Mouse (Mus musculus) ES-E14 (cell line): ENCODE measurements around the gene Spata1. TPM values are rescaled to one million over a fixed set of nuclear protein-coding genes. Genes with fewer than 3 reads are reported as not detected.

Experiments used
- DNase-seq: peaks from one replicate; pipeline ENCODE4 v3.0.0-alpha.2; 2013; ENCODE audit warnings: low read depth, low spot score
- H3K27ac ChIP-seq: 2 replicates; pipeline ENCODE4 v1.5.1; 2012; ENCODE audit warnings: low read depth, mild to moderate bottlenecking, low read length, moderate library complexity, mixed read lengths; ENCODE audit not compliant: poor library complexity, insufficient read depth, severe bottlenecking
- H3K36me3 ChIP-seq: 2 replicates; pipeline ENCODE4 v1.6.1; 2012; ENCODE audit warnings: mild to moderate bottlenecking, low read length, moderate library complexity, mixed read lengths; ENCODE audit not compliant: control insufficient read depth, poor library complexity, insufficient read depth, severe bottlenecking
- H3K4me1 ChIP-seq, 2 experiments: fragments of 150-350 bp in 1 of 2; sonication (generic) in 1 of 2; 2 replicates each; pipeline ENCODE4 v1.6.1; 2012; ENCODE audit warnings: low read length in 2 of 2, mild to moderate bottlenecking in 1 of 2, mixed read lengths in 1 of 2; ENCODE audit not compliant: control insufficient read depth in 2 of 2, insufficient read depth in 2 of 2, poor library complexity in 1 of 2
- H3K4me3 ChIP-seq, 2 experiments: fragments of 150-350 bp in 1 of 2; sonication (generic) in 1 of 2; 2 replicates each; pipeline ENCODE4 v1.5.1; 2012; ENCODE audit warnings: low read length in 2 of 2, low read depth in 1 of 2, mild to moderate bottlenecking in 1 of 2, mixed read lengths in 1 of 2; ENCODE audit not compliant: insufficient read depth in 1 of 2, poor library complexity in 1 of 2, severe bottlenecking in 1 of 2
- H3K9ac ChIP-seq: 2 replicates; pipeline ENCODE4 v1.6.1; 2012; ENCODE audit warnings: low read depth, mild to moderate bottlenecking, low read length, mixed read lengths; ENCODE audit not compliant: poor library complexity, insufficient read depth, severe bottlenecking
- H3K9me3 ChIP-seq: fragments of 150-350 bp; sonication (generic); 2 replicates; pipeline ENCODE4 v1.6.1; 2012; ENCODE audit warnings: low read depth, mild to moderate bottlenecking, low read length; ENCODE audit not compliant: control insufficient read depth, insufficient read depth
- CHD2 ChIP-seq: IDR thresholded peaks from 2 replicates; pipeline ENCODE4 v1.6.1; 2014; ENCODE audit warnings: mild to moderate bottlenecking, low read depth, low read length, inconsistent platforms
- HCFC1 ChIP-seq: IDR thresholded peaks from 2 replicates; pipeline ENCODE4 v1.6.1; 2012; ENCODE audit warnings: low read length, inconsistent platforms, borderline replicate concordance; ENCODE audit not compliant: insufficient read depth
- MAFK ChIP-seq: IDR thresholded peaks from 2 replicates; pipeline ENCODE4 v1.6.1; 2014; ENCODE audit warnings: mild to moderate bottlenecking, low read depth, low read length, inconsistent platforms; ENCODE audit not compliant: insufficient read depth
- ZC3H11A ChIP-seq: IDR thresholded peaks from 2 replicates; pipeline ENCODE4 v1.6.1; 2012; ENCODE audit warnings: low read depth, mild to moderate bottlenecking, inconsistent platforms, low read length, borderline replicate concordance
- ZNF384 ChIP-seq: IDR thresholded peaks from 2 replicates; pipeline ENCODE4 v1.6.1; 2012; ENCODE audit warnings: low read depth, low read length, inconsistent platforms
- in situ Hi-C, 2 experiments: fragments of 600-800 bp; cut with MboI; formaldehyde crosslinking; loops; one replicate each; pipeline ENCODE4 v1.15.1; 2025; ENCODE audit warnings: low sequenced_read_pairs in 2 of 2, inconsistent platforms in 1 of 2; ENCODE audit not compliant: unreplicated experiment in 2 of 2
- total RNA-seq: library from RNA; depleted of rRNA; stranded (reverse); fragments of 300-350 nt; gene quantifications from 2 replicates; pipeline ENCODE4 v1.2.3, GENCODE M21; 2012

Gene Spata1
- total RNA-seq, 1 experiment, result 3.1 TPM

GRCm38 (mm10) chr3:146501601-146502123 is 2.1 kb upstream of the Spata1 start:
- TF ChIP-seq MAFK (no peak), CHD2 (no peak), HCFC1 (no peak), ZNF384 (no peak), ZC3H11A (no peak)
- in situ Hi-C loops, result no loop called here

GRCm38 (mm10) chr3:146500810-146501201 is 1.3 kb upstream of the Spata1 start:
- in situ Hi-C loops, result no loop called here
- no peak for TF ChIP-seq MAFK
- 0 out of 2 replicates have a peak, but pooled peaks have one; percentile 3 for TF ChIP-seq CHD2

More at GRCm38 (mm10) chr3:146501601-146502123, 2.1 kb upstream of the Spata1 start:
- H3K9ac ChIP-seq, result peak overlapping the region; percentile 31; the same call in 1 of the 2 replicates
- peaks cover 0 to 4% of the 10 kb centered on the region in 2 experiments; a peak in 1 of 4 replicates for H3K4me1 ChIP-seq
- peaks cover 9% of the 10 kb centered on the region for H3K36me3 ChIP-seq
- no peaks in the 10 kb centered on the region for H3K9me3 ChIP-seq
- H3K4me3 ChIP-seq, result peak overlapping the region in 1 of 2 experiments; percentile 98; a peak in 1 of 4 replicates
- no peak overlapping the region for H3K27ac ChIP-seq
- DNase-seq, result no peak

GRCm38 (mm10) chr3:146500003-146500809 is 653 bp upstream of the Spata1 start:
- H3K4me1 ChIP-seq, result peaks cover 0 to 4% of the 10 kb centered on the region in 2 experiments; a peak in 1 of 4 replicates
- in situ Hi-C loops, result no loop called here
- DNase-seq, result no peak
- peak overlapping the region; percentile 97 for H3K9ac ChIP-seq
- peaks cover 3% of the 10 kb centered on the region for H3K36me3 ChIP-seq
- H3K27ac ChIP-seq, result peak overlapping the region; percentile 88
- peak overlapping the region; percentile 95 to 98 for H3K4me3 ChIP-seq
- no peaks in the 10 kb centered on the region for H3K9me3 ChIP-seq
- TF ChIP-seq ZNF384, result no peak
- TF ChIP-seq HCFC1, result no peak
- TF ChIP-seq ZC3H11A, result no peak
- TF ChIP-seq MAFK, result no peak
- TF ChIP-seq CHD2, result no peak

More at GRCm38 (mm10) chr3:146500810-146501201, 1.3 kb upstream of the Spata1 start:
- Histone ChIP-seq H3K9me3 (no peaks in the 10 kb centered on the region), H3K36me3 (peaks cover 5% of the 10 kb centered on the region), H3K4me3 (peak overlapping the region; percentile 95 to 98), H3K9ac (peak overlapping the region; percentile 97; the same call in 1 of the 2 replicates), H3K4me1 (peaks cover 0 to 4% of the 10 kb centered on the region in 2 experiments; a peak in 1 of 4 replicates), H3K27ac (no peak overlapping the region)
- no peak for DNase-seq

GRCm38 (mm10) chr3:146498989-146499388 is 564 bp downstream of the Spata1 start:
- peak overlapping the region; percentile 78 to 95 for H3K4me3 ChIP-seq
- no peak for DNase-seq
- no peaks in the 10 kb centered on the region for H3K9me3 ChIP-seq
- no peak for TF ChIP-seq MAFK
- TF ChIP-seq HCFC1, result no peak
- no peak for TF ChIP-seq ZNF384
- TF ChIP-seq CHD2, result no peak
- TF ChIP-seq ZC3H11A, result no peak
- peak overlapping the region; percentile 82 for H3K9ac ChIP-seq
- H3K36me3 ChIP-seq, result peaks cover 3% of the 10 kb centered on the region
- in situ Hi-C loops, result no loop called here
- H3K4me1 ChIP-seq, result peaks cover 0 to 4% of the 10 kb centered on the region in 2 experiments; a peak in 1 of 4 replicates
- H3K27ac ChIP-seq, result no peak overlapping the region
